ENCODE assay signal across 12 mouse cellular contexts in genomic region chr6:114406634-114407033, GRCm38 (mm10). TPM values are rescaled to one million over a fixed set of nuclear protein-coding genes. Genes with fewer than 3 reads are reported as not detected.
DNase-seq lines count a peak whose midpoint lies in the region; ATAC-seq and TF ChIP-seq lines count a peak whose summit lies in the region.
"Had no signal": no experiment of that assay in that cellular context is flagged by ENCODE, and none has a peak within 500 bp of the region (broad histone marks: within the 10 kb centered on the region; RNA-seq: fewer than 3 reads in every experiment).

No protein-coding gene starts in this region.

- TF ChIP-seq POLR2A in liver, adult 2 months (IDR thresholded peaks at IDR 0.05; ENCODE audit: extremely low read depth, insufficient read depth, low read length), result no peak
- no peak for TF ChIP-seq POLR2A in CH12.LX (IDR thresholded peaks at IDR 0.05; ENCODE audit: low read depth, low read length)

- TF ChIP-seq RAD21 in CH12.LX (IDR thresholded peaks at IDR 0.05; ENCODE audit: low read depth, low read length), result peak; percentile 51

- no peak for TF ChIP-seq EP300 in CH12.LX (IDR thresholded peaks at IDR 0.05; ENCODE audit: low read length)

- DNase-seq in embryo, embryonic 10.5 days (ENCODE audit: low spot score), result peak; percentile 62
- no peak for DNase-seq in embryo, embryonic 9.5 days (ENCODE audit: extremely low spot score)
- DNase-seq in liver, adult 2 months (ENCODE audit: extremely low read depth, low read depth, low spot score), result no peak
- DNase-seq in CH12.LX (ENCODE audit: extremely low read depth), result peak; percentile 11
- no peak for DNase-seq in urinary bladder, postnatal 25 days (ENCODE audit: low spot score)
- no peak for DNase-seq in spleen, adult 18-20 months

- no peak overlapping the region for H3K4me3 ChIP-seq in liver, adult 2 months (ENCODE audit: insufficient read depth, low read depth, low read length)
- no peak overlapping the region for H3K4me3 ChIP-seq in liver, embryonic 12.5 days
- H3K4me3 ChIP-seq in CH12.LX (replicated peaks in 1 of 3; ENCODE audit: low read depth in 2 of 3, low read length in 2 of 3, poor library complexity in 1 of 3), result no peak overlapping the region
- H3K4me3 ChIP-seq: embryonic facial prominence, embryonic 13.5 days; limb, embryonic 13.5 days; midbrain, embryonic 12.5 days had no signal

- dilution Hi-C loops in CH12.LX (cut with MboI; ENCODE audit: extremely low pct_ligation_motif_present, extremely low pct_unique_long_range_greater_than_20kb, low sequenced_read_pairs), result no loop called here

- ATAC-seq in liver, embryonic 12.5 days, result no peak
- ATAC-seq in megakaryocyte progenitor cell, adult 5-6 weeks (replicated peaks; ENCODE audit: poor library complexity), result 0 out of 2 replicates have a peak, but pooled peaks have one; percentile 46

- H3K36me3 ChIP-seq in liver, adult 2 months (ENCODE audit: control insufficient read depth, insufficient read depth, low read length), result no peaks in the 10 kb centered on the region
- no peaks in the 10 kb centered on the region for H3K36me3 ChIP-seq in liver, embryonic 12.5 days
- no peaks in the 10 kb centered on the region for H3K36me3 ChIP-seq in CH12.LX (replicated peaks in 1 of 2; ENCODE audit: control insufficient read depth in 1 of 2, insufficient read depth in 1 of 2, low read length in 1 of 2)
- H3K36me3 ChIP-seq: embryonic facial prominence, embryonic 13.5 days; limb, embryonic 13.5 days; midbrain, embryonic 12.5 days had no signal

- in situ Hi-C loops in CH12.LX (cut with MboI; ENCODE audit: low pct_ligation_motif_present, low pct_unique_long_range_greater_than_20kb, low sequenced_read_pairs), result no loop called here

- no peaks in the 10 kb centered on the region for H3K79me2 ChIP-seq in liver, adult 2 months (ENCODE audit: control insufficient read depth, insufficient read depth, low read length)
- no peaks in the 10 kb centered on the region for H3K79me2 ChIP-seq in CH12.LX (replicated peaks; ENCODE audit: control insufficient read depth, extremely low read depth, insufficient read depth, poor library complexity, severe bottlenecking)

- peaks cover 3% of the 10 kb centered on the region; the same call in 1 of the 2 replicates for H3K27me3 ChIP-seq in liver, adult 2 months (ENCODE audit: control insufficient read depth, insufficient read depth, low read length)
- peaks cover 18% of the 10 kb centered on the region; the same call in 1 of the 2 replicates for H3K27me3 ChIP-seq in liver, embryonic 12.5 days (replicated peaks)
- peaks cover 73% of the 10 kb centered on the region for H3K27me3 ChIP-seq in CH12.LX (replicated peaks)

- no peaks in the 10 kb centered on the region; the same call in 1 of the 2 replicates for H3K4me1 ChIP-seq in liver, adult 2 months (ENCODE audit: control insufficient read depth, insufficient read depth, low read length)
- H3K4me1 ChIP-seq in liver, embryonic 12.5 days, result no peaks in the 10 kb centered on the region
- H3K4me1 ChIP-seq in CH12.LX (ENCODE audit: control insufficient read depth in 1 of 2, insufficient read depth in 2 of 2), result no peaks in the 10 kb centered on the region
- H3K4me1 ChIP-seq: midbrain, embryonic 12.5 days had no signal

- 47% methylated on average over 1 of the region's 1 CpGs for WGBS in liver, adult 2 months
- WGBS in liver, embryonic 12.5 days (ENCODE audit: insufficient replicate concordance), result 34% methylated on average over 1 of the region's 1 CpGs

- no peaks in the 10 kb centered on the region for H3K9me3 ChIP-seq in liver, embryonic 12.5 days (replicated peaks)
- peaks cover 5% of the 10 kb centered on the region for H3K9me3 ChIP-seq in CH12.LX (replicated peaks; ENCODE audit: low read length)
- H3K9me3 ChIP-seq: midbrain, embryonic 12.5 days had no signal

- TF ChIP-seq CTCF in liver, adult 2 months (IDR thresholded peaks at IDR 0.05; ENCODE audit: low read depth, low read length), result 0 out of 2 replicates have a peak, but pooled peaks have one; percentile 25
- TF ChIP-seq CTCF in CH12.LX (conservative IDR thresholded peaks at IDR 0.05 in 1 of 2, IDR thresholded peaks at IDR 0.05 in 1 of 2; ENCODE audit: low read depth in 2 of 2, low read length in 2 of 2), result peak; percentile 41 to 63; a peak in 3 of 4 replicates

- no peak overlapping the region for H3K4me2 ChIP-seq in liver, embryonic 12.5 days
- no peak overlapping the region for H3K4me2 ChIP-seq in CH12.LX (ENCODE audit: insufficient read depth, low read depth, poor library complexity, severe bottlenecking)
- H3K4me2 ChIP-seq: embryonic facial prominence, embryonic 13.5 days; heart, embryonic 11.5 days; limb, embryonic 13.5 days; midbrain, embryonic 12.5 days had no signal

- H3K27ac ChIP-seq in liver, adult 2 months (replicated peaks; ENCODE audit: insufficient read depth, low read depth, low read length), result no peak overlapping the region
- H3K27ac ChIP-seq in liver, embryonic 12.5 days, result no peak overlapping the region
- H3K27ac ChIP-seq in CH12.LX (ENCODE audit: insufficient read depth, low read depth), result no peak overlapping the region
- H3K27ac ChIP-seq: embryonic facial prominence, embryonic 13.5 days; limb, embryonic 13.5 days; midbrain, embryonic 12.5 days had no signal

- no peak overlapping the region for H3K9ac ChIP-seq in liver, adult 2 months (ENCODE audit: low read depth, low read length)
- H3K9ac ChIP-seq in liver, embryonic 12.5 days, result no peak overlapping the region
- H3K9ac ChIP-seq in CH12.LX (ENCODE audit: insufficient read depth, low read depth), result no peak overlapping the region
- H3K9ac ChIP-seq: embryonic facial prominence, embryonic 13.5 days; limb, embryonic 13.5 days; midbrain, embryonic 12.5 days had no signal

TF ChIP-seq in CH12.LX, 34 proteins besides CTCF, POLR2A, EP300 and RAD21:
- TF ChIP-seq GABPA (IDR thresholded peaks at IDR 0.05; ENCODE audit: insufficient replicate concordance, low read depth, low read length) (no peak), SMC3 (IDR thresholded peaks at IDR 0.05; ENCODE audit: low read depth, low read length) (peak; percentile 50), TCF12 (IDR thresholded peaks at IDR 0.05; ENCODE audit: low read depth, low read length) (no peak)

RNA-seq across cellular contexts. Expression of gene Hrh1, which starts 8.9 kb away (rescaled TPM):
- 0.13 TPM in 1 of 2 replicates, not detected in the other for total RNA-seq in liver, adult 2 months (2014; rRNA removed)
- 0.06 and 0.07 TPM in 2 replicates for polyA plus RNA-seq in liver, adult 2 months (2012; rRNA removed)
- not detected in 2 replicates for polyA plus RNA-seq in liver, embryonic 12.5 days (2016; fragmentation: Nextera tagmentation; extraction: Ambion mirVana)
- total RNA-seq in CH12.LX (2012; rRNA removed), result not detected in 2 replicates
- not detected in 2 replicates for total RNA-seq in CH12.LX (2014; rRNA removed)
- not detected in 2 replicates for polyA plus RNA-seq in CH12.LX (2012; ENCODE audit: insufficient read length, low read depth)
- total RNA-seq in megakaryocyte progenitor cell, adult 5-6 weeks (2015), result 0.17 TPM in 1 of 2 replicates, not detected in the other
- total RNA-seq in megakaryocyte progenitor cell, adult 5-6 weeks (2017), result 0.17 TPM in 1 of 2 replicates, not detected in the other
- polyA plus RNA-seq: embryonic facial prominence, embryonic 13.5 days; heart, embryonic 11.5 days had no signal

Comparison
In these comparisons a context has a peak if more than half of its experiments do, and no peak if none do; other contexts are left out.
1. DNase-seq: peak in embryo, embryonic 10.5 days (single experiment) and CH12.LX (single experiment); none in embryo, embryonic 9.5 days (single experiment), liver, adult 2 months (single experiment), urinary bladder, postnatal 25 days (single experiment) and spleen, adult 18-20 months (0 of 2).